Mouse (Mus musculus) G1E-ER4 (cell line): ENCODE measurements around the gene Olfr957. TPM values are rescaled to one million over a fixed set of nuclear protein-coding genes. Genes with fewer than 3 reads are reported as not detected.

Experiments used
- GATA1 ChIP-seq: IDR thresholded peaks from one replicate; pipeline ENCODE4 v1.8.0; 2012; ENCODE audit warnings: low read length, inconsistent platforms
- polyA plus RNA-seq: library from polyadenylated mRNA; stranded (reverse); fragments of >175 nt; gene quantifications from 2 replicates; pipeline ENCODE4 v1.2.3, GENCODE M21; 2012

Gene Olfr957
- polyA plus RNA-seq = not detected in 2 replicates

DNA sequence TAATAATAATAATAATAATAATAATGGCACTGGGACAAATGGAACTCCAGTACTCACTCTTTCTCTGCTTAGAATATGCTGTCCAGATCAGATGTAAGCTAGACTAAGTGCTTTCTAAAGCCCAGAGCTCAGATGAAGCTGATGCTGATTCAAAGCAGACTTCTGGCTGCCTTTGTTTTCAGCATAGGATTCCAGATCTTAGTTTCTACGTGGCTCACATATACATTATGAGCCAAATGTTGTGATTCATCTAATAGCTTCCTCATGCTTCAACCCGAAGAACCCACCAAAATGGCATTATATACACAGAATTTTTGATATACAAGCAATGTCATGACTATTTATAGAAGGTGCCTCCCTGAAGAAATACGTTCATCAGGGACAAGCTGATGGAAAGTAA lies at the start of gene Olfr957:
Gene Olfr957 (minus strand): TSS at position 279 of the 400 bp plus-strand sequence.
- no peak for TF ChIP-seq GATA1

DNA sequence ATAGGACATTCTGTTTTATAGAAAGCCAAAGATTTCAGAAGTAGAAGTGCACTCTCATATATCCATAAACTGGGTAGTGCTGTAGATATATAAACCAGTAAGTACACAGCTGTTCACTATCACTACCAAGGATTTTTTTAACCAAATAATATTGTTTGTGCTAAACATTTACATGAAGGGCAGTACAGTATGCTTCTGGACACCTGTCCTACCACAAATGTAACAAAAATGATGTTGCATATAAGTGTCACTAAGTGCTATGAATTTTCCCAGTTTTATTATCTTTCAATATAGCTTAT lies 42.7 kb upstream of the Olfr957 start:
- TF ChIP-seq GATA1 = no peak

DNA sequence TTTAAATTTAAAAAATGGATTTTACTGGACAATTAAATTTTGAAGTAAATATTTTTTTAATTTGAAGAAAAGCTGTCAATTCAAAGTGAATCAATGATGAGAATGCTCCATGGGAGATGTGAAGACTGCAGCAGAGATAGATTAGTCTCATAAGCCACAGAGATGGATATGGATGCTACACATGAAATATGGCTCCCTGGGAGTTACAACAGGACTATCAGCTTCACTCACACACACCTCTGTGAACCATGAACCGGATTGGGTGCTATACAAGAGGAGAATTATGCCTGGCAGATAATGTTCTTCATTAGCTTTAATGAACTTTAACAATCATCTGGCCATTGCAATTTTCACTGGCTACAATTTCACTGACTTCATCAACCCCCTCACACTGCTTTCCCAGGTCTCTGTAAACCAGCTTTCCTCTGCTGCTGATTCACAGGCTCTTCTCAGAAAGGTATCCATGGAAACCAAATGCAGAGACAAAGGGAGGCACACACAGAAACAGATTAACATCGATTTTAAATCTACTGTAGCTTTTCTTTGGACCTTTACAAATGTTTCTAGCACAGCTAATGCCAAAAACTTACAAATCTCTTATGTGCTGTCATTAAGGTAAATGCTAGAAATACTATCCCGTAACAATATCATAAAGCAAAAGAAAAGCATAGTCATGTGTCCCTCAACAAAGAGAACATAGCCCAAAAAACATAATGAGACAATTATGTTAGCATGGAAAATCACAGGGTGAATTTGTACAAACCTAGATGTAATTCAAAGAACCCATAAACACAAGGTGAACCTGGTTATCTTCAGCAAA lies 42.1 kb upstream of the Olfr957 start:
- no peak for TF ChIP-seq GATA1

GRCm38 (mm10) chr9:39553946-39554345 lies 38.3 kb upstream of the Olfr957 start, which contains the start of gene Olfr958:
TSS of gene Olfr958 (minus strand) at chr9:39554054.
- no peak for TF ChIP-seq GATA1

- TF ChIP-seq GATA1 = no peak
Observed at GRCm38 (mm10) chr9:39550806-39551205, 35.2 kb upstream of the Olfr957 start.

- TF ChIP-seq GATA1 = no peak
Observed at GRCm38 (mm10) chr9:39523616-39524285, 8.1 kb upstream of the Olfr957 start.

DNA sequence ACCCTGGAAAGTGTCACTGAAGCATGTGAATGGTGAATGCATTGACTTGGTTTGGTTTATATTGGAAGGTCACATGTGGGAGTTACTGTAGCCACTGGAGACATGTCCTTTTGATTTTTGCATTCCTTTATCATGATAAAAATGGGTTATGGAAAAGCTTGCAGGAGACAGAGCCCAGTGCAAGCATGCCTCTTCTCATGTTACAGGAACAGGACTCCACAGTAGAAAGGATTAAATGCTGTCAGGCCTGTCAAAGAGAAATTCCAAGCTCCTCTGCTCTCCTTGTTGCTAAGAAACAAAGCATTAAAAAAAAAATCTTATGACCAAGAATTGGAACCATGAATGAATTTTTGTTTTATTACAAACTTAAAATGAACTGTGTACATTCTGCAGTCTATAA lies 3.0 kb upstream of the Olfr957 start:
- TF ChIP-seq GATA1 = no peak

DNA sequence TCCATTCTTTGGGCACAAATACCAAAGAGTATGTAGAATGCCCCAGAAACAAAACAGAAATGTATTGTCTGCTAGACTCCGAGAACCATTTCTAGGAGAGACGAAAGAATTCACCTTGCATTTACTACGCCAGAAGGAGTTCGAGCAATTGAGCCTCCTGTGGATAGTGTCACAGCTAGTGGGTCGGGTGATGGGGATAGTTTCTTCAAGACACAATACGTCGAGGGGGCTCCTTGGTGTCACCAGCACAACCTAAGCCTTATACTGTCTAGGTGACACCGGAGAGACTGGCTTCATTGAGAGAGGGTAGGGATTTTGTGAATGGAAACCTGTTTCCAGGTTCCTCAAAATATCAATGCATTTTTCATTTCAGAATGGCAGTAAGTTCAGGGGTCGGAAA lies 6.2 kb downstream of the Olfr957 start:
- no peak for TF ChIP-seq GATA1

DNA sequence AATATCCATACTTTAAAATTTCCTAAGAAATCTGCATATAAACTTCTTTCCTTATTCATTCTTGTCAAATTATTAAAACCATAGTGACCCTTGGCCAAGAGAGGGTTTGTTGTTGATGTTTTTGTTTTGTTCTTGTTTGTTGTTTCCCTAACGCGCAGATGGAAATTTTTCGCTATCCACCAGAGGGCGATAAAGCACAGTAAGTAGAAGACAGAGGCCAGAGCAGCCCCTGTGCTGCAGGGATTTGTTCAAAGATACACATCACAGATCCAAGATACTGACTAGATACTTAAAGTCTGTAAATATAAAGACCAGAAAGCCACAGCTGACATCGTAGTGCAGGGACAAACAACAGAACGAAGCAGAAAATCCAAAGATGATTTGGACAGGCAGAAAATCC lies 6.6 kb downstream of the Olfr957 start:
- no peak for TF ChIP-seq GATA1

DNA sequence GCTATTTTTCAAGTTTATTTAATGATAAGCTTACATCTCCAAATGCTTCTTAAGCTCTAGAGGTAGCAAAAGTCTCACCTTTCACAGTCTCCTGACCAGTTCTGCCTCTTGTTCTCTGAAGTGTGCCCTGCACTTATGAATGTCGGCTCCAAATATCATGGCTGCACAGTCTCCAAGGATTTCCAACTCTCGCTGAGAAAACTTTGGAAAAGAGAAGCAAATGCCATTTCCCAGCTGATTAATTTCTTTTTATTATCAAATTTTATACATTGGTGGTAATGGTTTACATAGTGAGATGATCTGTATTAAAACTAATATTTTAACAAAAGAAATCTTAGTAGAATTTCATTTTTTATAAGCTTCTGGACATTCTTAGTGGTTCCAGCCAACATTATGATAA lies 21.7 kb downstream of the Olfr957 start, which contains the start of gene Olfr44:
Gene Olfr44 (minus strand): TSS at position 101 of the 400 bp plus-strand sequence.
- no peak for TF ChIP-seq GATA1

- no peak for TF ChIP-seq GATA1
Observed at GRCm38 (mm10) chr9:39471844-39472243, 43.8 kb downstream of the Olfr957 start, which contains the start of gene Olfr955. TSS of gene Olfr955 (minus strand) at chr9:39471944.

Other genes with a start within 250 kb of the Olfr957 start
- not detected in 2 replicates for gene Olfr945, start 239.0 kb downstream of the Olfr957 start, polyA plus RNA-seq
- gene Olfr948, start 189.8 kb downstream of the Olfr957 start, polyA plus RNA-seq = not detected in 2 replicates
- gene Olfr951, start 128.4 kb downstream of the Olfr957 start, polyA plus RNA-seq = not detected in 2 replicates
- not detected in 2 replicates for gene Olfr952, start 88.7 kb downstream of the Olfr957 start, polyA plus RNA-seq
- gene Olfr954, start 59.1 kb downstream of the Olfr957 start, polyA plus RNA-seq = not detected in 2 replicates
- not detected in 2 replicates for gene Olfr955, start 43.9 kb downstream of the Olfr957 start, polyA plus RNA-seq
- not detected in 2 replicates for gene Olfr44, start 21.8 kb downstream of the Olfr957 start, polyA plus RNA-seq
- gene Olfr958, start 38.2 kb upstream of the Olfr957 start, polyA plus RNA-seq = not detected in 2 replicates
- gene Olfr959, start 59.8 kb upstream of the Olfr957 start, polyA plus RNA-seq = not detected in 2 replicates
- not detected in 2 replicates for gene AW551984, start 88.6 kb upstream of the Olfr957 start, polyA plus RNA-seq
- gene Olfr148, start 94.8 kb upstream of the Olfr957 start, polyA plus RNA-seq = not detected in 2 replicates
- gene Olfr960, start 105.6 kb upstream of the Olfr957 start, polyA plus RNA-seq = not detected in 2 replicates
- gene Olfr961, start 129.3 kb upstream of the Olfr957 start, polyA plus RNA-seq = not detected in 2 replicates
- gene Olfr963, start 151.4 kb upstream of the Olfr957 start, polyA plus RNA-seq = not detected in 2 replicates
- not detected in 2 replicates for gene Olfr149, start 191.3 kb upstream of the Olfr957 start, polyA plus RNA-seq
- not detected in 2 replicates for gene Olfr965, start 195.5 kb upstream of the Olfr957 start, polyA plus RNA-seq
- not detected in 2 replicates for gene Olfr150, start 215.2 kb upstream of the Olfr957 start, polyA plus RNA-seq
- not detected in 2 replicates for gene Olfr967, start 230.4 kb upstream of the Olfr957 start, polyA plus RNA-seq